Mouse (Mus musculus): ENCODE measurements around the gene Asb8. TPM values are rescaled to one million over a fixed set of nuclear protein-coding genes. Genes with fewer than 3 reads are reported as not detected.

Gene Asb8
- polyA plus RNA-seq, 1 experiment, result 18.8 TPM

DNA sequence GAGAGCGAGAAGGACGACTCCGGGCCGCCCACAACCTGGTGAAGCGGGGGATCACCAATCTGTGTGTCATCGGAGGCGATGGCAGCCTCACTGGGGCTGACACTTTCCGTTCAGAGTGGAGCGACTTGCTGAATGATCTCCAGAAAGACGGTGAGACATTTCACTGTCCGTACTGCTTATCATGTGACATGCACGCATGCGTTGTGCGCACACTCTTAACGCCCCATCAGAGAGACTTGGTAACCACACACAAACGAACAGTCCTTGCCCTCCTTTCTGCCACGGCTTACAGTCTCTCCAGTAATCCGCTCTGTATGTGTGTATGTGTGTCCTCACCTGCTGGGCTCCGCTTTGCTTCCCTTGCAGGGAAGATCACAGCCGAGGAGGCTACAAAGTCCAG is 44.6 kb downstream of the Asb8 start:
- WGBS, result 96% methylated on average over 20 of the region's 20 CpGs
- H3K4me3 ChIP-seq (ENCODE audit: extremely low read depth, insufficient read depth, insufficient read length), result no peak overlapping the region
- H3K4me1 ChIP-seq (ENCODE audit: control insufficient read depth, insufficient read depth, insufficient read length), result no peaks in the 10 kb centered on the region
- TF ChIP-seq POLR2A (IDR thresholded peaks at IDR 0.05; ENCODE audit: low read depth, low read length) (no peak), CTCF (IDR thresholded peaks at IDR 0.05; ENCODE audit: extremely low read depth, insufficient read depth, insufficient read length, insufficient replicate concordance) (no peak)
- 0 out of 2 replicates have a peak, but pooled peaks cover 1% of the 10 kb centered on the region for H3K36me3 ChIP-seq (ENCODE audit: control insufficient read depth, insufficient read depth, low read length)
- DNase-seq (ENCODE audit: low read depth in 1 of 2, low spot score in 2 of 2), result no peak
- H3K27ac ChIP-seq (ENCODE audit: insufficient read depth, low read length), result no peak overlapping the region
- no peaks in the 10 kb centered on the region for H3K27me3 ChIP-seq (ENCODE audit: control insufficient read depth, insufficient read depth, low read length)

DNA sequence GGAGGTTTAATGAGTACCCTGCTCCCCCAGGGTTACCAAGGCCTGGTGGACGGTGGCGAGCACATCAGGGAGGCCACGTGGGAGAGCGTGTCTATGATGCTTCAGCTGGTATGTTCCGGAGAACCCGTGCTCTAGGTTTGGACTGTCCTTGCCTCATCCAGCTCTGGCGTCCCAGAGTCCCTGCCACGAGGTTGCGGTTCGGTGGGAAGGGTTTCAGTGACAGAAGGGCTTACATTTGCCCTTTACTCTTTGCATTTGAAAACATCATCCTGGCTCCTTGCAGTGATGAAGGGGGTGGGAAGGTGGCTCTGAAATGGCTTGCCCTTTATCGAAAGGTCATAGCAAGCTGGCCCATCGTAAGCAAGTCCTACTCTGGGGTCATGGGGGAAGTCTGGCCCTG is 46.1 kb downstream of the Asb8 start:
- Histone ChIP-seq H3K4me3 (ENCODE audit: extremely low read depth, insufficient read depth, insufficient read length) (no peak overlapping the region), H3K36me3 (ENCODE audit: control insufficient read depth, insufficient read depth, low read length) (0 out of 2 replicates have a peak, but pooled peaks cover 1% of the 10 kb centered on the region), H3K4me1 (ENCODE audit: control insufficient read depth, insufficient read depth, insufficient read length) (no peaks in the 10 kb centered on the region), H3K27ac (ENCODE audit: insufficient read depth, low read length) (no peak overlapping the region), H3K27me3 (ENCODE audit: control insufficient read depth, insufficient read depth, low read length) (no peaks in the 10 kb centered on the region)
- WGBS, result 97% methylated on average over 12 of the region's 12 CpGs
- no peak for TF ChIP-seq CTCF (IDR thresholded peaks at IDR 0.05; ENCODE audit: extremely low read depth, insufficient read depth, insufficient read length, insufficient replicate concordance)
- no peak for TF ChIP-seq POLR2A (IDR thresholded peaks at IDR 0.05; ENCODE audit: low read depth, low read length)
- DNase-seq (ENCODE audit: low read depth in 1 of 2, low spot score in 2 of 2), result no peak

DNA sequence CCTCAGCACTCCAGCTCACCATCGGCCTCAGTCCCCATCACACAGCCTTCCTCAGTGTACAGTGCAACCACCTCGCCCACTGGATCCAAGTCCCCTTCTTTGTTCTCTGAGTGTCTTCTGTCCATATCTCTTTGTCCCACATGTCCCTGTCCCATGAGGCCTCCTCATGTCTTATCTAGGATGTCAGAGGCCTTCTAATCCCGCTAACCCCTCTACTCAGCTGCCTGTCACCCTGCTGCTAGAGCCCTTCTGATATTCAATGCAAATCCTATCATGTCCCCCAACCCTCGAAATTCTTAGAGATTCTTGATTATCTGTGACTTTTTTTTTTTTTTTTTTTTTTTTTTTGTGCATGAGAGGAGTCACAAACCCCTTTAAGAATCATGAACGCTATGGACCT is 49.1 kb downstream of the Asb8 start:
- no peaks in the 10 kb centered on the region for H3K4me1 ChIP-seq (ENCODE audit: control insufficient read depth, insufficient read depth, insufficient read length)
- DNase-seq (ENCODE audit: low read depth in 1 of 2, low spot score in 2 of 2), result no peak
- TF ChIP-seq CTCF (IDR thresholded peaks at IDR 0.05; ENCODE audit: extremely low read depth, insufficient read depth, insufficient read length, insufficient replicate concordance) (no peak), POLR2A (IDR thresholded peaks at IDR 0.05; ENCODE audit: low read depth, low read length) (no peak)
- no peaks in the 10 kb centered on the region for H3K36me3 ChIP-seq (ENCODE audit: control insufficient read depth, insufficient read depth, low read length)
- no peak overlapping the region for H3K27ac ChIP-seq (ENCODE audit: insufficient read depth, low read length)
- H3K4me3 ChIP-seq (ENCODE audit: extremely low read depth, insufficient read depth, insufficient read length), result no peak overlapping the region
- no peaks in the 10 kb centered on the region for H3K27me3 ChIP-seq (ENCODE audit: control insufficient read depth, insufficient read depth, low read length)
- WGBS, result 83% methylated on average over 5 of the region's 5 CpGs

DNA sequence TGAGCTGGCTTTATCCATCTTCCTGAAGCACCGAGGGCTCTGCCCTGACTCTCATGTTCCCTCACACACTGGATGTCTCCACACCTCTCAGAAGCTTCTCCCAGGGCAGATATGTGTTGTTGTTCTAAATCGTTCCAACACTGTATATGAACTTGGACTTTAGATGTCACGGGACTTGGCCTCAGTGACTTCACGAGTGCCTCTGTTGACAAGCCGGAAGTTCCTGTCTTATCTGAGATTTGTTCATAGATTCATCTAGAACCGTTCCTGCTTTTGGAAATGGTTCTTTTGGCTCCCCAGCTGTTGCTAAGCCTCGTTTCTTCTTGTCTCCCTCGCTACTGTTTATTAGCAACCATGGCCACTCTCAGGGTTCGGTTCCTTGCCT is 49.7 kb downstream of the Asb8 start:
- TF ChIP-seq POLR2A (IDR thresholded peaks at IDR 0.05; ENCODE audit: low read depth, low read length) (no peak), CTCF (IDR thresholded peaks at IDR 0.05; ENCODE audit: extremely low read depth, insufficient read depth, insufficient read length, insufficient replicate concordance) (no peak)
- H3K27ac ChIP-seq (ENCODE audit: insufficient read depth, low read length), result no peak overlapping the region
- no peak overlapping the region for H3K4me3 ChIP-seq (ENCODE audit: extremely low read depth, insufficient read depth, insufficient read length)
- no peak for DNase-seq (ENCODE audit: low read depth in 1 of 2, low spot score in 2 of 2)
- H3K4me1 ChIP-seq (ENCODE audit: control insufficient read depth, insufficient read depth, insufficient read length), result no peaks in the 10 kb centered on the region
- 90% methylated on average over 9 of the region's 9 CpGs for WGBS
- no peaks in the 10 kb centered on the region for H3K27me3 ChIP-seq (ENCODE audit: control insufficient read depth, insufficient read depth, low read length)
- H3K36me3 ChIP-seq (ENCODE audit: control insufficient read depth, insufficient read depth, low read length), result no peaks in the 10 kb centered on the region

DNA sequence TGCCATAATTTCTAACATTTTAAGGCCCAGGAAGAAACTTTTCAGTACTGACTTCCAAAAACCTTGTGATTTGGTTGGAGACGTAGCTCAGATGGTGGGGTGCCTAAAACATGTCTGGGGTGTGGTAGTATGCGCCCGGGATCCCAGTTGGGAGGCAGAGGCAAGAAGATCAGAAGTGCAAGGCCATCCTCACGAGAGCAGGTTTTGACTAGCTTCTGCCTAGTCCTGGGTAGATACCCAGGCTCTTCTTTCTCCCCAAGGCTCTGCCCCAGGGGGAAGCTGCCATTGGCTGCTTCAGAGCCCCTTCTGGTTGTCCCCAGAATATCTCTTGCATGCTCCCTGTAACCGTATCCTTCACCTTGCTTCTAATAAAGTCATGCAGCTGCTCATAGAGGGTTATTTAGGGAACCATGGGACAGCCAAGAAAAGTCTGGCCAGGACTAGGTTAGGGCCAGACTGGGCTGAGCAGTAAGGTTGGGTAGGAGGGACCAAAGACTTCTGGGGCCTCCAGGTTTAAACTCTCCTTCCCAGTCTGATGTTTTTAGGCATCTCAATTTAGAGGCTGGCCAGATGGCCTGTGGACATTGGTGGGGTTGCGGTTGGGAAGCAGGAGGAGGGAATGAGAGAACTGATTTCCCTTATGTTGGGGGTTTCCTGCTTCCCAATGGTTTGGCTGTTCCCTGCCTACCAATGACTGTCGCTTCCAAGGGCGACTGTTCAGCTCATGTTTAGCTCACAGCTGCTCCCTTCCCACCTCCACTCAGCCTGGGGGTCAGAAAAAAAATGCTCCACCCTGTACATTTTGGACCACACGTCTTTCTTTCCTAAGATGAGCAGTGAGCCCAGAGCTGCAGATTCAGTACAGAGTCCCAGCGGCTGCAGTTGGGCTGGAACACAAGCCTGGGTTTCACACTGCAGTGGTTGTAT is 50.3 kb downstream of the Asb8 start:
- Histone ChIP-seq H3K27me3 (ENCODE audit: control insufficient read depth, insufficient read depth, low read length) (no peaks in the 10 kb centered on the region), H3K27ac (ENCODE audit: insufficient read depth, low read length) (no peak overlapping the region), H3K36me3 (ENCODE audit: control insufficient read depth, insufficient read depth, low read length) (no peaks in the 10 kb centered on the region), H3K4me1 (ENCODE audit: control insufficient read depth, insufficient read depth, insufficient read length) (no peaks in the 10 kb centered on the region), H3K4me3 (ENCODE audit: extremely low read depth, insufficient read depth, insufficient read length) (no peak overlapping the region)
- no peak for TF ChIP-seq CTCF (IDR thresholded peaks at IDR 0.05; ENCODE audit: extremely low read depth, insufficient read depth, insufficient read length, insufficient replicate concordance)
- no peak for TF ChIP-seq POLR2A (IDR thresholded peaks at IDR 0.05; ENCODE audit: low read depth, low read length)
- 91% methylated on average over 10 of the region's 10 CpGs for WGBS
- no peak for DNase-seq (ENCODE audit: low read depth in 1 of 2, low spot score in 2 of 2)

DNA sequence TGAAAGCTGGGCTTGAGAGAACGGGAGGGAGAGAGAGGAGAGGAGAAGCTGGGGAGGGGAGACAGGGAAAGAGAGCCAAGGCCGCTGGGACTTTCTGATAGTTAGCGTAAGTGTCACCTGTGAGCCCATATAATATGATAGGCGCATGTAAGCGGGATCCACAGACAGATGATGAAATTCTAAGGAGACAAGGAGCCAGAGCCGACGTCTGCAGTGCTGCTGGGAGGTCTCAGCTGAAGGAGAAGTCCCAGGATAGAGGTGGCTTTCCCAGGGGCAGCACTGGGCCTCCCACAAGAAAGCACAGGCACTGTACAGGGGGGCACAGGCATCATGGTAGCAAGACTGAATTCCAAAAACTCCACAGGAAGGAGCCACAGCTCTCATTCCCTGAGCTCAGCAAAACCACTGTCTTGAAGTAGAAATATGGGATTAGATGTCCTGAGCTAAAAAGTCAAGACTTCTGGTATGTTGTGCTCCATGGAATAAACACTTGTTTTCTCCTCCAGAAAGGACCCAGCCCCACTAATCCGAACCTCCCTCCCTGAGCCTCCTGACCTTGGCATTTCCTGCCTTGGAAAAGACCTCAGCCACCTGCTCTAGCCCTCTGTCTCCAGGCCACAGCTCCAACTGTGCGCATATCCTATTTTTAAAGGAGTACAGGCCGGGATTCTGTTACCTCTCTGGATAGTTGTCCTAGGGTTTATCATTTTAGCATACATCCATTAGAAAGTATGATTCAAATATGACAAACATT is 51.1 kb downstream of the Asb8 start:
- Histone ChIP-seq H3K27ac (ENCODE audit: insufficient read depth, low read length) (no peak overlapping the region), H3K36me3 (ENCODE audit: control insufficient read depth, insufficient read depth, low read length) (no peaks in the 10 kb centered on the region), H3K4me1 (ENCODE audit: control insufficient read depth, insufficient read depth, insufficient read length) (no peaks in the 10 kb centered on the region), H3K27me3 (ENCODE audit: control insufficient read depth, insufficient read depth, low read length) (no peaks in the 10 kb centered on the region), H3K4me3 (ENCODE audit: extremely low read depth, insufficient read depth, insufficient read length) (no peak overlapping the region)
- WGBS, result 93% methylated on average over 10 of the region's 10 CpGs
- no peak for DNase-seq (ENCODE audit: low read depth in 1 of 2, low spot score in 2 of 2)
- TF ChIP-seq POLR2A (IDR thresholded peaks at IDR 0.05; ENCODE audit: low read depth, low read length) (no peak), CTCF (IDR thresholded peaks at IDR 0.05; ENCODE audit: extremely low read depth, insufficient read depth, insufficient read length, insufficient replicate concordance) (no peak)

Measured in spleen, adult 2 months (tissue).